Mouse (Mus musculus) embryonic fibroblast, embryonic 13.5 days (primary cell): ENCODE data around the gene Rho.

Experiments
- CTCF ChIP-seq: IDR thresholded peaks from 2 replicates; pipeline ENCODE4 v1.5.1; 2011; ENCODE audit warnings: mild to moderate bottlenecking, control low read depth, low read length, moderate library complexity, borderline replicate concordance; ENCODE audit not compliant: insufficient read depth
- POLR2A ChIP-seq: IDR thresholded peaks from 2 replicates; pipeline ENCODE4 v1.6.1; 2011; ENCODE audit warnings: low read depth, mild to moderate bottlenecking, control low read depth, low read length, moderate library complexity

DNA sequence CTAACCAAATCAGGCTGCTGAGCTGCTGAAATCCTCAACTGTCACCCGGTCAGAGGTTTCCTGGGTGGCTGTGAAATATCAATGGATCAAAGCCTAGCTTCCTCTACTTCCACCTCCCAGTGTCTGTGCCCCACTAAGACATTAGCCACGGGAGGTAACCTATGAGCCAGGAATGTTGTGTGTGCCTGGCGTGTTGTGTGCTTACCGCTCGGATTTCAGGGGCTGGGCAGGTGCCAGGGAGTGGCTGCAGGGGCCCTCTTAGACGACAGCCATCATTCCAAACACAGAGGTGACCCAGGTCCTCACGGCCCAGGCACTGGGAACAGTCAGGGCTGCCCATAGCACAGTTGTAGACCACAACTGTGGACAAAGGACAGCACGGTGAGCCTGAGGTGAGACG, 37.6 kb downstream of the Rho start:
- TF ChIP-seq CTCF = no peak
- TF ChIP-seq POLR2A = no peak
